13 mouse cellular contexts compared by ENCODE assay signal in the genomic region with DNA sequence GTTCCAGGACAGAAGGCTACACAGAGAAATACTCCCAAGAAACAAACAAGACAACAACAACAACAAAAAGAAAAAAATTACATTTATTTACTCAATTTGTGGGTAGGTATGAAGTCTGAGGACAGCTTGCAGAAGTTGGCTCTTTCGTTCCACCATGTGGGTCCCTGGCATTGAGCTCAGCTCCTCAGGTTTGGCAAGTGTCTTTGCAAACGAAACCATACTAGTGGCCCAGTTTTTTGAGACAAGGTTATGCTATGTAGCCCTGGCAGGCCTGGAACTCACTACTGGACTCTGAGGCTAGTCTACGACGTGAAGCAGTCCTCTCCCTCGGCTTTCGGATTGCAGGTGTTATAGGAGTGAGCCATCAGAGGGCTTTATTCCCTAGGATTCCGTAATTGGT. TPM values are rescaled to one million over a fixed set of nuclear protein-coding genes. Genes with fewer than 3 reads are reported as not detected.
DNase-seq lines count a peak whose midpoint lies in the region; ATAC-seq and TF ChIP-seq lines count a peak whose summit lies in the region.
"Had no signal": no experiment of that assay in that cellular context is flagged by ENCODE, and none has a peak within 500 bp of the region (broad histone marks: within the 10 kb centered on the region; RNA-seq: fewer than 3 reads in every experiment).

No protein-coding gene starts in this region.

- TF ChIP-seq POLR2A in testis, adult 2 months (IDR thresholded peaks at IDR 0.05; ENCODE audit: control insufficient read depth, low read depth, low read length): no peak

- H3K9me3 ChIP-seq in forebrain, embryonic 15.5 days: no peaks in the 10 kb centered on the region
- 0 out of 2 replicates have a peak, but pooled peaks cover 2% of the 10 kb centered on the region for H3K9me3 ChIP-seq in forebrain, embryonic 14.5 days (replicated peaks; ENCODE audit: control insufficient read depth, low read length)
- H3K9me3 ChIP-seq in kidney, embryonic 16.5 days (ENCODE audit: low read length): no peaks in the 10 kb centered on the region; the same call in 1 of the 2 replicates
- H3K9me3 ChIP-seq: neural tube, embryonic 13.5 days had no signal

- 70% methylated on average over 7 of the region's 7 CpGs for WGBS in forebrain, embryonic 15.5 days
- WGBS in forebrain, embryonic 14.5 days: 73% methylated on average over 7 of the region's 7 CpGs
- WGBS in kidney, embryonic 16.5 days: 38% methylated on average over 7 of the region's 7 CpGs

- DNase-seq in forebrain, embryonic 14.5 days (ENCODE audit: low spot score): no peak
- DNase-seq in kidney, postnatal 10 days: no peak
- no peak for DNase-seq in testis, postnatal 10 days (ENCODE audit: low spot score)
- no peak for DNase-seq in urinary bladder, adult 2 months (ENCODE audit: low spot score)
- DNase-seq: adrenal gland, adult 8-10 months; thymus, adult 2 months had no signal

- peaks cover 40% of the 10 kb centered on the region for H3K4me1 ChIP-seq in forebrain, embryonic 15.5 days
- peaks cover 19% of the 10 kb centered on the region for H3K4me1 ChIP-seq in forebrain, embryonic 14.5 days (ENCODE audit: control insufficient read depth, insufficient read depth, low read length)
- peaks cover 38% of the 10 kb centered on the region for H3K4me1 ChIP-seq in kidney, embryonic 16.5 days (ENCODE audit: insufficient read depth, low read length)
- H3K4me1 ChIP-seq in testis, adult 2 months (ENCODE audit: control insufficient read depth, insufficient read depth, low read length): peaks cover 6% of the 10 kb centered on the region; the same call in 1 of the 2 replicates

- no peak for TF ChIP-seq CTCF in testis, adult 2 months (IDR thresholded peaks at IDR 0.05; ENCODE audit: control insufficient read depth, insufficient read depth, insufficient replicate concordance, low read depth, low read length)

- no peak overlapping the region for H3K9ac ChIP-seq in forebrain, embryonic 15.5 days (replicated peaks)
- no peak overlapping the region for H3K9ac ChIP-seq in forebrain, embryonic 14.5 days (ENCODE audit: low read length)
- H3K9ac ChIP-seq in kidney, embryonic 16.5 days (replicated peaks; ENCODE audit: low read length): 0 out of 2 replicates have a peak overlapping the region, but pooled peaks have one; percentile 51
- H3K9ac ChIP-seq: liver, embryonic 14.5 days; neural tube, embryonic 13.5 days had no signal

- no peak overlapping the region for H3K4me2 ChIP-seq in forebrain, embryonic 15.5 days (replicated peaks)
- no peak overlapping the region for H3K4me2 ChIP-seq in forebrain, embryonic 14.5 days (ENCODE audit: low read length)
- H3K4me2 ChIP-seq in kidney, embryonic 16.5 days (replicated peaks; ENCODE audit: low read depth, low read length): no peak overlapping the region
- H3K4me2 ChIP-seq: neural tube, embryonic 13.5 days had no signal

- no peaks in the 10 kb centered on the region for H3K27me3 ChIP-seq in forebrain, embryonic 15.5 days
- no peaks in the 10 kb centered on the region for H3K27me3 ChIP-seq in forebrain, embryonic 14.5 days (replicated peaks; ENCODE audit: control insufficient read depth, insufficient read depth, low read length)
- H3K27me3 ChIP-seq in kidney, embryonic 16.5 days (ENCODE audit: insufficient read depth, low read length): no peaks in the 10 kb centered on the region
- H3K27me3 ChIP-seq in testis, adult 2 months (ENCODE audit: control insufficient read depth, insufficient read depth, low read length): no peaks in the 10 kb centered on the region
- H3K27me3 ChIP-seq: neural tube, embryonic 13.5 days had no signal

- H3K4me3 ChIP-seq in forebrain, embryonic 15.5 days: no peak overlapping the region
- no peak overlapping the region for H3K4me3 ChIP-seq in forebrain, embryonic 14.5 days (ENCODE audit: low read depth, low read length)
- H3K4me3 ChIP-seq in kidney, embryonic 16.5 days (ENCODE audit: low read length): no peak overlapping the region
- no peak overlapping the region for H3K4me3 ChIP-seq in testis, adult 2 months (ENCODE audit: control insufficient read depth, low read depth, low read length)
- H3K4me3 ChIP-seq: neural tube, embryonic 13.5 days had no signal

- H3K36me3 ChIP-seq in forebrain, embryonic 15.5 days: no peaks in the 10 kb centered on the region
- no peaks in the 10 kb centered on the region for H3K36me3 ChIP-seq in forebrain, embryonic 14.5 days (ENCODE audit: control insufficient read depth, insufficient read depth, low read length)
- H3K36me3 ChIP-seq in kidney, embryonic 16.5 days (ENCODE audit: insufficient read depth, low read length): no peaks in the 10 kb centered on the region
- no peaks in the 10 kb centered on the region for H3K36me3 ChIP-seq in testis, adult 2 months (ENCODE audit: control insufficient read depth, insufficient read depth, low read length)
- H3K36me3 ChIP-seq: neural tube, embryonic 13.5 days had no signal

- no peak for ATAC-seq in forebrain, embryonic 15.5 days (replicated peaks)
- no peak for ATAC-seq in forebrain, embryonic 14.5 days
- no peak for ATAC-seq in kidney, embryonic 16.5 days (ENCODE audit: low FRiP score, low TSS enrichment)
- no peak for ATAC-seq in frontal cortex, adult (ENCODE audit: low TSS enrichment)
- ATAC-seq: midbrain, embryonic 16.5 days had no signal

- H3K27ac ChIP-seq in forebrain, embryonic 15.5 days (replicated peaks): peak overlapping the region; percentile 56; the same call in 1 of the 2 replicates
- H3K27ac ChIP-seq in forebrain, embryonic 14.5 days (ENCODE audit: low read depth, low read length): no peak overlapping the region
- H3K27ac ChIP-seq in kidney, embryonic 16.5 days (ENCODE audit: low read length): peak overlapping the region; percentile 57; the same call in 1 of the 2 replicates
- peak overlapping the region; percentile 2 for H3K27ac ChIP-seq in testis, adult 2 months (ENCODE audit: control insufficient read depth, insufficient read depth, low read depth, low read length)
- H3K27ac ChIP-seq: liver, embryonic 14.5 days; neural tube, embryonic 13.5 days had no signal

RNA-seq across cellular contexts. Expression of a gene that starts 32.7 kb away (rescaled TPM):
- 39.3 and 40.0 TPM in 2 replicates for polyA plus RNA-seq in forebrain, embryonic 15.5 days (2015; fragmentation: Nextera tagmentation; extraction: Ambion mirVana)
- polyA plus RNA-seq in forebrain, embryonic 14.5 days (2014; fragmentation: Nextera tagmentation; extraction: Ambion mirVana): 31.6 and 33.3 TPM in 2 replicates
- 31.3 and 33.2 TPM in 2 replicates for polyA plus RNA-seq in kidney, embryonic 16.5 days (2015; fragmentation: Nextera tagmentation; extraction: Ambion mirVana)
- polyA plus RNA-seq in testis, adult 2 months (2012; rRNA removed): 21.0 and 21.3 TPM in 2 replicates
- 14.7 and 15.4 TPM in 2 replicates for polyA plus RNA-seq in urinary bladder, adult 2 months (2012; rRNA removed)

RNA-seq across cellular contexts. Expression of a gene that starts 34.6 kb away (rescaled TPM):
- polyA plus RNA-seq in forebrain, embryonic 15.5 days (2015; fragmentation: Nextera tagmentation; extraction: Ambion mirVana): 45.8 TPM in 2 replicates
- 40.5 and 42.7 TPM in 2 replicates for polyA plus RNA-seq in forebrain, embryonic 14.5 days (2014; fragmentation: Nextera tagmentation; extraction: Ambion mirVana)
- 5.1 and 6.4 TPM in 2 replicates for polyA plus RNA-seq in kidney, embryonic 16.5 days (2015; fragmentation: Nextera tagmentation; extraction: Ambion mirVana)
- 10.2 and 12.3 TPM in 2 replicates for polyA plus RNA-seq in testis, adult 2 months (2012; rRNA removed)
- 41.9 and 52.2 TPM in 2 replicates for polyA plus RNA-seq in urinary bladder, adult 2 months (2012; rRNA removed)
